Mouse (Mus musculus) megakaryocyte, embryonic 14.5 days (primary cell): ENCODE data around the gene Pola2.

ENCODE experiments used
- FLI1 ChIP-seq: IDR thresholded peaks from 2 replicates; pipeline ENCODE4 v1.6.1; 2012; ENCODE audit warnings: low read length, inconsistent platforms, mixed read lengths
- GATA1 ChIP-seq: IDR thresholded peaks from 3 replicates; pipeline ENCODE4 v1.6.1; 2012; ENCODE audit warnings: mixed read lengths, low read length, inconsistent platforms, borderline replicate concordance

DNA sequence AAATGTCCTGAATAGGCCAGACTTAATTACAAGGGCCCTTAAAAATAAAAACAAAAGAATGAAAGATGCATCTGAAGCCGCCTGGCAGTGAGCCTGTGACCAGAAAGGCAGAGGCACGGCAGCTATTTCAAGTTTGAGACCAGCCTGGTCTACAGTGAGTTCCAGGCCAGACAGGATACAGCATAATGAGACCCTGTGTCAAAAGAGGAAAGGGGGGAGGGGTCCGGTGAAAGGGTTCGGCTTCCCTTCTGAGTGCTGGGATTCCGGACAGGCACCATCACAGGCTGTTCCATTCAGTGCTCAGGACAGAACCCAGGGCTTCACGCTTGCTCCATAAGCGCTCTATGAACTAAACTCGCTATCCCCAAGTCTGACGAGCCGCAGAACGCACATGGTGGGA is 37.0 kb downstream of the Pola2 start:
- TF ChIP-seq GATA1 (no peak), FLI1 (no peak)
